Mouse (Mus musculus): ENCODE data around the gene Serinc1. TPM values are rescaled to one million over a fixed set of nuclear protein-coding genes. Genes with fewer than 3 reads are reported as not detected.

Gene Serinc1
- polyA plus RNA-seq (2014; fragmentation: Nextera tagmentation; extraction: Ambion mirVana): 482 and 522 TPM in 2 replicates

DNA sequence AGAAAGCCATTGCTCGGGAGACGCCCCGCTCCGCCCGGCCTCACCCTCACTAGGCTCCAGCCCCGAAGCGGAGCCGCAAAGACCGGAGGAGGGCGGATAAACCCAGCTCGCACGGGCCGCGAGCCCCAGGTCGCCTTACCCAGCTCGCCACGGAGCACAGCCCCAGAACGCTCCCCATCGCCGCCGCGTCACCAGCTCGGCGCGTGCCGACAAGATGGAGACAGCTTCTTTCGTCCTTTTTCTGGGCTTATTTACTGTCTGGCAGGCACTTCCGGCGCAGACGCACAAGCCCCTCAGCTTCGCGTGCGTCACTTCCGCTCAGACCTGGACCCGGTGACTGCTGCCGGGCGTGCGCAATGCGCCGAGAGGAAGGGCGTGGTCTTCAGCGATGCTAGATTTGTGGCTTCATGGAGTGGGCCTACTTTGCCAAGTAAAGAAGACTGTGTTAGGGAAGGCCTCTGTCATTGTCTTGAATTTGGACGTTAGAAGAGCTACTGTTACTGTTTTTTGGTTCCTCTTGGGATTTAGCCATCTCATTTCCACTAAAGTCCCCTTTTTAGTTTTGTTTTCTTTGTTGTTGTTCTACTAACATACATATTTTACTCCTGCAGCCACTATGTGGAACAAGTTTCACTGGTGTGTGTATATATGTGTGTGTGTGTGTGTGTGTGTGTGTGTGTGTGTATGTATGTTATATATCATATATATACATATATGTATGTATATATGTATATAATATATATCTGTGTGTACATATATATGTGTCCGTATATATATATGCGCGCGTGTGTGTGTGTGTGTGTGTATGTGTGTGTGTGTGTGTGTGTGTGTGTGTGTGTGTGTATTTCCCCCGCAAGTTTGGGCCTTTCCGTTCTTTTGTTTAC is at the start of gene Serinc1:
Gene Serinc1, minus strand, starts transcription at position 313 of the 884 bp plus-strand sequence.
- WGBS: 12% methylated on average over 49 of the region's 49 CpGs
- Histone ChIP-seq H3K9me3 (ENCODE audit: control insufficient read depth, low read length) (no peaks in the 10 kb centered on the region), H3K36me3 (replicated peaks; ENCODE audit: control insufficient read depth, insufficient read depth) (peaks cover 1% of the 10 kb centered on the region; the same call in 1 of the 2 replicates), H3K4me1 (replicated peaks; ENCODE audit: control insufficient read depth, insufficient read depth, low read length) (peaks cover 34% of the 10 kb centered on the region), H3K27me3 (ENCODE audit: control insufficient read depth, insufficient read depth, low read length) (no peaks in the 10 kb centered on the region), H3K4me2 (replicated peaks) (peak within 1 kb of the TSS; percentile 93), H3K4me3 (replicated peaks; ENCODE audit: low read length) (peak within 1 kb of the TSS; percentile 88), H3K9ac (peak within 1 kb of the TSS; percentile 96), H3K27ac (peak within 1 kb of the TSS; percentile 98)
- peak; percentile 97 for DNase-seq (ENCODE audit: low spot score)
- peak; percentile 100 for ATAC-seq (ENCODE audit: low FRiP score)

DNA sequence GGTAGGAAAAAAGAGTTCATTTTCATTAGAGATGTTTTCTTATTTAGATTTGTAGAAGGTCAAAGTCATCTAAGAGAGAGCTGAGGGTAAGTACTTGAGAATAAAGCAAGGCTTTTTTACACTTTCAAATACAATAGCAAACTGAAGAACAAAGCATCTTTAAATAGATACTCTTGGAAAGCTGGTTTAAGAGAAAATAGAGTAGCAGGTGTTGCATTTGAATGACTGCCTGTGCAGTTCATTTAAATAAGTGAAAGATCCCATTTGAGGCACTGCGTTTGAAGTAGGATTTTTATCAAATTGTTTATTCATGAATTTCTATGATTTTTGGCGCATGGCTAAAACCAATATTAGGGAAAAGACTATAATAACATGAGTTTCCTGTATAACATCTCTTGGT is 44.4 kb upstream of the Serinc1 start:
- Histone ChIP-seq H3K36me3 (replicated peaks; ENCODE audit: control insufficient read depth, insufficient read depth) (no peaks in the 10 kb centered on the region), H3K27ac (no peak overlapping the region), H3K9ac (no peak overlapping the region), H3K9me3 (ENCODE audit: control insufficient read depth, low read length) (no peaks in the 10 kb centered on the region), H3K4me1 (replicated peaks; ENCODE audit: control insufficient read depth, insufficient read depth, low read length) (no peaks in the 10 kb centered on the region), H3K4me3 (replicated peaks; ENCODE audit: low read length) (no peak overlapping the region), H3K27me3 (ENCODE audit: control insufficient read depth, insufficient read depth, low read length) (no peaks in the 10 kb centered on the region), H3K4me2 (replicated peaks) (no peak overlapping the region)
- DNase-seq (ENCODE audit: low spot score): no peak
- ATAC-seq (ENCODE audit: low FRiP score): no peak
- 54% methylated on average over 2 of the region's 2 CpGs for WGBS

DNA sequence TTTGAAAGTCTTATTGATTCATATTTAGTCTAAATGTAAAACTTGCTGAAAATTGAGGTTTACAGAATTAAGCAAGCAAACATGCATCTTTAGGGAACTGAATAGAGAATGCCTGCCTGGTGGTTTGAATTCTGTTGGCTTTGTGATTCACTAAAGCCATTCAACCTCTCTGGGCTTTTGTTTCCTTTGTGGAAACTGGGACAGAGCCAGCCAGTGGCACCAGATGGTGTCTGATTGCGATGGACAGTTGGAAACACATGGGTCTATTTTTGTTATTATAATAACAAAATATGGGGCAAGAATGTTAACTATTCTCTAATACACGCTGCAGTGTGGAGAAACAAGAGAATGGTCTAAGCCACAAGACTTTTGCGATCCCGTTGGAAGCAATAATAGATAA is 39.8 kb upstream of the Serinc1 start:
- H3K9me3 ChIP-seq (ENCODE audit: control insufficient read depth, low read length): no peaks in the 10 kb centered on the region
- WGBS: 12% methylated on average over 4 of the region's 4 CpGs

DNA sequence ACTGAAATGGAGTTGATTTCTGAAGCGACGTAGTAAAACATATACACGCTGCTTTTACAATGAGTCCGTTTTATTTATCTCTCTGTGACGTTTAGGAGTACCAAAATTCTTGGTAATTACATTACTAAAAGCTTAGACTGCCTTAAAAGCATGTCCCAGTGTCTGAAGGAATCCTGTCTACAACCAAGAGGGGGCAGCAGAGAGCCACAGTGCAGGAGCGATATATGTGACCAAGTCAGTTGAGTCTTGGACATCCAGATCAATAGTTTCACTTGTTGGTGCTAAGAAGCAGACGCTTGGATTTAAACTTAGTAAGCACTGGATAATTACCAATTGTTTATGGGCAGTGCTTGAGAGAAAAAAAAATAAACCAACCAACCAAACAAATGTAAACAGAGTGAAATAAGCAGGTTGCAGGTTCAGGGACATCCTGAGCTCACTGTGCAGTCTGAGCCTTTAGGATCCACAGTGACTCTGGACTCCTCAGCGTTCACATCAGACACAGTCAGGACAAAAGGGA is 38.9 kb upstream of the Serinc1 start:
- H3K27me3 ChIP-seq (ENCODE audit: control insufficient read depth, insufficient read depth, low read length): no peaks in the 10 kb centered on the region
- 39% methylated on average over 8 of the region's 8 CpGs for WGBS
- ATAC-seq (ENCODE audit: low FRiP score) (no peak), DNase-seq (ENCODE audit: low spot score) (peak; percentile 58)
- no peaks in the 10 kb centered on the region for H3K4me1 ChIP-seq (replicated peaks; ENCODE audit: control insufficient read depth, insufficient read depth, low read length)
- H3K36me3 ChIP-seq (replicated peaks; ENCODE audit: control insufficient read depth, insufficient read depth): no peaks in the 10 kb centered on the region
- H3K9me3 ChIP-seq (ENCODE audit: control insufficient read depth, low read length): no peaks in the 10 kb centered on the region
- H3K9ac ChIP-seq: no peak overlapping the region
- H3K4me3 ChIP-seq (replicated peaks; ENCODE audit: low read length): no peak overlapping the region
- no peak overlapping the region for H3K4me2 ChIP-seq (replicated peaks)
- no peak overlapping the region for H3K27ac ChIP-seq

More for the DNA sequence above, 39.8 kb upstream of the Serinc1 start:
- ATAC-seq (ENCODE audit: low FRiP score) (no peak), DNase-seq (ENCODE audit: low spot score) (peak; percentile 34)
- Histone ChIP-seq H3K4me2 (replicated peaks) (no peak overlapping the region), H3K36me3 (replicated peaks; ENCODE audit: control insufficient read depth, insufficient read depth) (no peaks in the 10 kb centered on the region), H3K9ac (no peak overlapping the region), H3K27ac (no peak overlapping the region), H3K27me3 (ENCODE audit: control insufficient read depth, insufficient read depth, low read length) (no peaks in the 10 kb centered on the region), H3K4me3 (replicated peaks; ENCODE audit: low read length) (no peak overlapping the region), H3K4me1 (replicated peaks; ENCODE audit: control insufficient read depth, insufficient read depth, low read length) (no peaks in the 10 kb centered on the region)

DNA sequence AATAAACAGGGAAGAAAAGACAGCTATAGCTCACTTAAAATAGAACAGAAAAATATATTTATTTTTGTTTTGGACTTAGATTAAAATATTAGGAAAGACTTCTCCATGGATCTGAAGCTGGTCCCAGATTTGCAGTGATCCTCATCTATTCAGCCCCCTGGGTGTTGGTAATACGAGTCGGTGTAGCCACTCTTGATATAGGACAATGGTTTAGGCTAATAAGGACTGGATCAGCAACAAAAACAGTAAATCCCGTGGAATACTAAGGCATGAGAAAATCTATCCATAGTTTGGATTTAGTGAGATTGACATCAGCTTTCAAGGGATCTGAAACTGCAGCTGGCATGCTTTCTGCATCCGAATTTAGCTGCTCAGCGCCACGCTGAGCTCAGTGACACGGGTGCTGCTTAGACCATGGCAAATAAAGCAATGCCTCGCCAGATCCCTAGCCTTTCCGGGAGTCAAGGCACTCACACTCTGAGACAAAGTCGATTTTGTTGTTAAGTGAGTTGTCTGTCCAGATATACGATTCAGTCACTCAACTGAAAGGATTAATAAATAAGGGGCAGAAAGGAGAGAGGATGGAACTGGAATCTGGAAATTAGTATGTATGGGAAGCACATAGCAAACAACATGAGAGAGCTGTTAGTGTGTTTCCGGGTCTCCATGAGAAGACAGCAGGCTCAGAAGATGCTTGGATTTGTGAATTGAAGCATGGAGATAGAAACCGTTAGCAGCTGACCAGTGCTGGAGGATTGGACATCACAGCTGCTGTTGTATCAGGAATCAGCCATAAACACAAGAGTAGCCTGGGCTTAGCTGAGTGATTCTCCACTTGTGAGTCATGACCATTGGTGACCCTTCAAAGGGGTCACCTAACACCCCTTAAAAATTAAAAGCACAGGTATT is 36.9 kb upstream of the Serinc1 start:
- Histone ChIP-seq H3K4me3 (replicated peaks; ENCODE audit: low read length) (no peak overlapping the region), H3K9me3 (ENCODE audit: control insufficient read depth, low read length) (no peaks in the 10 kb centered on the region), H3K4me1 (replicated peaks; ENCODE audit: control insufficient read depth, insufficient read depth, low read length) (no peaks in the 10 kb centered on the region), H3K4me2 (replicated peaks) (peak overlapping the region; percentile 35), H3K36me3 (replicated peaks; ENCODE audit: control insufficient read depth, insufficient read depth) (no peaks in the 10 kb centered on the region), H3K27ac (peak overlapping the region; percentile 32; the same call in 1 of the 2 replicates), H3K27me3 (ENCODE audit: control insufficient read depth, insufficient read depth, low read length) (no peaks in the 10 kb centered on the region), H3K9ac (0 out of 2 replicates have a peak overlapping the region, but pooled peaks have one; percentile 21)
- 44% methylated on average over 13 of the region's 13 CpGs for WGBS
- ATAC-seq (ENCODE audit: low FRiP score): peak; percentile 70
- DNase-seq (ENCODE audit: low spot score): peak; percentile 32

DNA sequence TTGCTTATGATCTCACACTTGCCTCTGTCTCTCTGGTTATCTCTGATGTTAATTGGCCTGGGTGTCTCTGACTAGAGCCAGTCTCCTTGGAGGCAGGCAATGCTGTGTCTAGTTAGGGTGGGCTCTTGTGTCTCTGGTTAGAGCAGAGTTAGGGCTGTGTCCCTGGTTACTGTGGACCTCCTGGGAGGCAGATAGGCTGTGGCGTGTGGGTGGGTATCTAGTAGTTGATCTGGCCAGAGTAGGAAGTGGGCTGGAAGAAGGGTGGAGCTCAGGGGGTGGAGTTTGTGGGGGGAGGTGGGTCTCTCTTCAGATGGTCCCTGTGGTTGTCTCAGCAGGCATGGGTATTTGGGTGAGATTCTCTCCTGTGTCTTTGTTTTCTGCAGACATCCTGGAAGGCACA is 33.9 kb upstream of the Serinc1 start:
- WGBS: 67% methylated on average over 1 of the region's 1 CpGs
- no peak for DNase-seq (ENCODE audit: low spot score)
- H3K4me3 ChIP-seq (replicated peaks; ENCODE audit: low read length): no peak overlapping the region

DNA sequence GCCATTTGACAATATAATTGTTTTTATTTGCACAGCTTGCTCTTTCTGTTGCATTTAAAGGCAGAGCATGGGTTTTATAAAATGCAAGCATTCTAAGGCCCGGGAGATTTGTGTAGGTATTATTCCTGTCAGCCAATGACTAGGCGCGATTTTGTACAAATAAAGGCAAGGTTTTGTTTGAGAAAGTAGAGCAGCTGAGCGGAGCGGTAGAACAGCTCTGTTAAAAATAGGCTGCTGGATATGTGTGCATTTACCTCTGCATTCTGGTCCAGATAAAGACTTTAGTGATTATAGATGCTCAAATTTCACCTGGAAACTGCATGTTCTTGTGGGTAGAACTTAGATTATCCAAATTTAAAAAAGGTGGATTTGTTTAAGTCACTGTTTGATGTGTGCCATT is 25.3 kb upstream of the Serinc1 start:
- Histone ChIP-seq H3K4me2 (replicated peaks) (no peak overlapping the region), H3K27me3 (ENCODE audit: control insufficient read depth, insufficient read depth, low read length) (peaks cover 3% of the 10 kb centered on the region; the same call in 1 of the 2 replicates), H3K9me3 (ENCODE audit: control insufficient read depth, low read length) (no peaks in the 10 kb centered on the region), H3K4me3 (replicated peaks; ENCODE audit: low read length) (no peak overlapping the region), H3K4me1 (replicated peaks; ENCODE audit: control insufficient read depth, insufficient read depth, low read length) (no peaks in the 10 kb centered on the region), H3K27ac (no peak overlapping the region), H3K9ac (no peak overlapping the region), H3K36me3 (replicated peaks; ENCODE audit: control insufficient read depth, insufficient read depth) (no peaks in the 10 kb centered on the region)
- WGBS: 85% methylated on average over 5 of the region's 5 CpGs
- ATAC-seq (ENCODE audit: low FRiP score): no peak
- no peak for DNase-seq (ENCODE audit: low spot score)

More for the DNA sequence above, 33.9 kb upstream of the Serinc1 start:
- Histone ChIP-seq H3K4me2 (replicated peaks) (no peak overlapping the region), H3K9me3 (ENCODE audit: control insufficient read depth, low read length) (no peaks in the 10 kb centered on the region), H3K27ac (no peak overlapping the region), H3K9ac (no peak overlapping the region), H3K4me1 (replicated peaks; ENCODE audit: control insufficient read depth, insufficient read depth, low read length) (no peaks in the 10 kb centered on the region), H3K36me3 (replicated peaks; ENCODE audit: control insufficient read depth, insufficient read depth) (no peaks in the 10 kb centered on the region), H3K27me3 (ENCODE audit: control insufficient read depth, insufficient read depth, low read length) (no peaks in the 10 kb centered on the region)
- ATAC-seq (ENCODE audit: low FRiP score): no peak

DNA sequence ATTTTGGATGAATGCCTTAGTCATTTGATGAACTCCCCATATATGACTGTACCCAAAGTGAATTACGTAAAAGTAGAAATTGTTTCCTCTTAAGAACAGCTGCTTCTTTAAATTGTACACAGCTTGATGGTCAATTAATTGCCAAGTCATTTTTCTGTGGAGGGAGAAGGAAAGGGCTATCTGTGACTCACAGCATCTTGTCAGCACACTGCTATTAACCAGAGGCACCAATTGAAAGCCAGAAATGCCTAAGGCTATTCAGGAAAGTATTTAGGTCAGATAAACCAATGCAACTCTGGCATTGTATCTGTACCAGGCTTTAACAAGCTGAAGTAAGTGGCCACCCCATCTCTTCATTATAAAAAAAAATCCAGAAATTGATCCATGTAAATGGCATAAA is 21.4 kb upstream of the Serinc1 start:
- no peak for ATAC-seq (ENCODE audit: low FRiP score)

DNA sequence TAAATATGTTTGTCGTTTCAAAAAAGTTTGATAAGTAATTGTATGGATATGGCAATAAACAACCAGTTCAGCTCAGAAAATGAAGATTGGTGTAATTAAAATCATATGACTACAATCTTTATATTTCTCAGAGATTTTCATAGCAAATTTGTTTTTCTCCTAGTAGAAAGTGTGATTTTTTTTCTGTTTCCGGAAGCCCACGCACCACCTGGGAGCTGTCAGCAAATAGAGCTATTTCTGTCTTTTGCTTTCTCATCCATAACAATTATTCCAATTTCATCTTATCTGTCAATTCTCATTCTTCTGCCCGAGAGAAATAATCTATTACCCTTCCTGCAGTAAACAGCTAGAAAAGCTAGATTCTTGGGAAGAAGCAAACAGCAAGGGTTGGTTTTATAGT is 17.3 kb upstream of the Serinc1 start:
- no peaks in the 10 kb centered on the region for H3K4me1 ChIP-seq (replicated peaks; ENCODE audit: control insufficient read depth, insufficient read depth, low read length)
- DNase-seq (ENCODE audit: low spot score) (no peak), ATAC-seq (ENCODE audit: low FRiP score) (no peak)
- no peak overlapping the region for H3K27ac ChIP-seq
- no peak overlapping the region for H3K9ac ChIP-seq
- no peak overlapping the region for H3K4me2 ChIP-seq (replicated peaks)
- H3K27me3 ChIP-seq (ENCODE audit: control insufficient read depth, insufficient read depth, low read length): peaks cover 4% of the 10 kb centered on the region; the same call in 1 of the 2 replicates
- H3K4me3 ChIP-seq (replicated peaks; ENCODE audit: low read length): no peak overlapping the region
- no peaks in the 10 kb centered on the region for H3K36me3 ChIP-seq (replicated peaks; ENCODE audit: control insufficient read depth, insufficient read depth)
- 77% methylated on average over 4 of the region's 4 CpGs for WGBS
- H3K9me3 ChIP-seq (ENCODE audit: control insufficient read depth, low read length): no peaks in the 10 kb centered on the region

More for the DNA sequence above, 21.4 kb upstream of the Serinc1 start:
- Histone ChIP-seq H3K36me3 (replicated peaks; ENCODE audit: control insufficient read depth, insufficient read depth) (no peaks in the 10 kb centered on the region), H3K27me3 (ENCODE audit: control insufficient read depth, insufficient read depth, low read length) (peaks cover 4% of the 10 kb centered on the region; the same call in 1 of the 2 replicates), H3K4me2 (replicated peaks) (no peak overlapping the region), H3K4me1 (replicated peaks; ENCODE audit: control insufficient read depth, insufficient read depth, low read length) (no peaks in the 10 kb centered on the region), H3K9ac (no peak overlapping the region), H3K9me3 (ENCODE audit: control insufficient read depth, low read length) (no peaks in the 10 kb centered on the region), H3K4me3 (replicated peaks; ENCODE audit: low read length) (no peak overlapping the region), H3K27ac (no peak overlapping the region)
- WGBS: 95% methylated on average over 1 of the region's 1 CpGs
- no peak for DNase-seq (ENCODE audit: low spot score)
